Mouse (Mus musculus) embryo, embryonic 11.5 days (tissue): ENCODE data around the gene Cpsf2.

Experiments used
- DNase-seq: peaks from one replicate; pipeline ENCODE4 v3.0.0-alpha.2; 2012; ENCODE audit warnings: low read depth, low spot score

The Cpsf2 gene

GRCm38 (mm10) chr12:101980266-101980665 lies 4.5 kb downstream of the Cpsf2 start:
- DNase-seq, result no peak

DNA sequence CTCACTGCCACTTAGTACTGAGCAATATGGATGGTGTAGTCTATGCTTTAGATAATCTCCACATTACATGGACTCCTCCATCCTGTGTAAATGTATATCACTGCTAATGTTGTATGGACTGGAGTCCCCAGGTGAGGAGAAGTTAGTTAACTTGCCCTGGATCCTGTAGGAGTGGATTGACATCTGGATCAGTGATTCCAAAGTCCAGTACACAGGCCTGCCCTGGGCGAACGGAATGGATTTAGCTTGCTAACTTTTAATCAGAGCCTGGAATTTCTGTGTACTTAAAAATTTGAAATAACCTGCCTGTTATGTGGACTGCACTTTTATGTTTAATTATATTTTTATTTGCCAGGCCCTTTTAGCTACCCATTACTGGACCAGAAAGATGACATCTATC lies 5.8 kb downstream of the Cpsf2 start:
- DNase-seq, result no peak

GRCm38 (mm10) chr12:101982977-101983376 lies 7.2 kb downstream of the Cpsf2 start:
- no peak for DNase-seq

GRCm38 (mm10) chr12:101985110-101985509 lies 9.3 kb downstream of the Cpsf2 start:
- no peak for DNase-seq

DNA sequence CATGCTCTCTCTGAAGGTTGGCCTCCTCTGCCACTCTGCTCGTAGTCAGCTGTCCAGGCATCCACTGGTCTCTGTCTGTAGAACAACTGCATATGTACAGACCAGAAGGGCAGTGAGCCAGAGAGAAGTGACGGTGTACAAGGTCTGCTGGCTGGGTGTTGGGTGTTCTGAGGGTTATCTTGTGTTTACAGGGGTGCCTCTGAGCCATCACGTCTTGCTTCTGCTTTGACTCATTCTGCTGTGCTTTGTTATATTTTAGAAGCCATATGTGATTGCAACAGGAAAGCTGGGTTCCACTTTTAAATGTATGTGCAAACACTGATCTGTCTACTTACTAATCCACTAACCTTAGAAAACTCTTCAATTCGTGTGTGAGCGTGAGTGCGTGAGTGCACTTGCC lies 11.9 kb downstream of the Cpsf2 start:
- no peak for DNase-seq

DNA sequence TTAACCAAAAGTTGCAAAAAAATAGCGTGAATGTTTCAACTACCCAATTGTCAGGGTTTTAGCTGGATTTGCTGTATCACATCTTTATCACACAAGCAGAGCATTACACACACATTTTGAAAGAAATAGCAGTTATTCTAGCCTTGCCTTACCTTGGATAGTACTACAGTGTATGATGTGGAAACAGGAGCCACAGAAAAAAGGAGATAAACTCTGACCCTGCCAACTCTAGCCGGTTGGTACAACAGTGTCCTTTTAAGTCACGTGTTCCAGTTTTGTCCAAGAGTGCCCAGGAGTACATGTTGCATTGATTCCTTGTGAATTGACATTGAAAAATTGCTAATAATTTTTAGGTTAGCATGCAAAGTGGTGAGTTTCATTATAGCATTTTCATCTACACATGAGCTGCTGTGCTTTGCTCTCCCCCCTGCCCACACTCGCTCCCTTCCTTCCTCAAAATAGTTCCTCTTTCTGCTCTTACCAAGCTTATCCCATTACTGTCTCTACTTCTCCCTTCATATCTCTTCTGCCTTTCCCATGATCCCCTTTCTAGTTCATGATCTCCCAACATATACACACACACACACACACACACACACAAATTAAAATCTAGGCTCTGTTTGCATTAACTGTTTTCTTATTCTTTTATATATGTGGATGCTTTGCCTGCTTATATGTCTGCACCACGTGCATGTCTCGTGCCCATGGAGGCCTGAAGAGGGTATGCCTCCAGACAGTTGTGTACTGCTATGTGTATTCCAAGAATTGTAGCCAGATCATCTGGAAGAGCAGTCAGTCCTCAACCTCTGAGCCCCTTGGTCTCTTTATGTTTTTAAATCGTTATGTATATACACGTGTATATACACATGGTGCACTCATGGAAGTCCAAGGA lies 19.0 kb downstream of the Cpsf2 start:
- no peak for DNase-seq

GRCm38 (mm10) chr12:101998929-101999328 lies 23.1 kb downstream of the Cpsf2 start:
- DNase-seq, result no peak

DNA sequence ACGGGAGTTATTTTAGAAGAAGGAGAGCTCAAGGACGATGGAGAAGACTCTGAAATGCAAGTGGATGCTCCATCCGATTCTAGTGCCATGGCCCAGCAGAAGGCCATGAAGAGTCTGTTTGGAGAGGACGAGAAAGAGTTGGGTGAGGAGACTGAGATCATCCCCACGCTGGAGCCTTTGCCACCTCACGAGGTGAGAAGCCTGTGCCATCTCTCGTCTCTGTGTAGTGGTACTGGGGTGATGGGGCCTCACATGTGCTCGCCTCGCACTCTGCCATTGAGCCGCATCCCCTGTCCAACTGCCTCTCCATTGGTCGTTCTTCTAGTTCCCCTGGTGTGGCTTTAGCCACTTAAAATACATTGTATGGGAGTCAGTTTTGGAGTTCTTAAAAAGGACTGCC lies 25.0 kb downstream of the Cpsf2 start:
- no peak for DNase-seq

DNA sequence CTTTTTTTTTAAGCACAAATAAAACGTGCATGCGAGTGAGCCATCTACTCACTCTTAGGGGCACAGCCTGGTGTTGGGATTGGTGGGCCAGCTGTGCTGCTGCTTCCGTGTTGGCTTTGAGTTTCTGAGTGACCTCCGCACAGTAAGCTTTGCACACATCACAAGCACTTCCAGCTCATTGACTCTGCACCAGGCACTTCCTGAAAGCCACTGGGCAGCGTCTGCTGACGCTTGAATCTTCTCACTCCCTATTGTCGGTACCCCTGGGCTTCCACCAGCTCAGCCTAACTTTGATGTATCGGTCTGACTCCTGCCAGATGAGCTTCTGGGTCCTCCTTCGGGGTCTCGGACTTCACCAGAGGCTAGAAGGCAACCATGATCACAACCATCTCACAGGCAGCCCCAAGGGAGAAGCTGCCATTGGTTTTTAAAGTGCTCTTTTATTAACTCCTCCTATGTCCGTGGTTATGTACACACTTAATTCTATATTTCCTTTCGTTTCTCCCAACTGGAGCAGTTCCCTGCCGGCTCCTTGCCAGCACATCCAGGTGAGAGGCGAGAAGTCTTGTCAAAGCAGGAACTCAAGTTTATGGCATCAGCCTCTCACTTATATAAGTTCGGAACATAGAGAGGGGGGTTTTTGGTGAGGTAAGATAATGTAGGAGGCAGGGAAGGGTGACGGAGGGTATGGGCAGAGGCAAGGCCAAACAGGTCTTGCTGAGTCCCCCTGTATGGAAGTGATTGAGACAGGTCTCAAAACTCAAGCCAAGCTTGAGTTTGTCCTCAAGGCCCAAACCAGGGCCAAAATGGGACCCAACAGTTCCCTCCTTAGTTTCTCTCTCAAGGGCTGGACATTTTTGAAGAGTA lies 32.6 kb downstream of the Cpsf2 start:
- DNase-seq, result no peak

GRCm38 (mm10) chr12:102009551-102009950 lies 33.8 kb downstream of the Cpsf2 start:
- DNase-seq, result no peak

GRCm38 (mm10) chr12:102014411-102014810 lies 38.6 kb downstream of the Cpsf2 start:
- no peak for DNase-seq

GRCm38 (mm10) chr12:102015127-102015526 lies 39.3 kb downstream of the Cpsf2 start:
- no peak for DNase-seq

DNA sequence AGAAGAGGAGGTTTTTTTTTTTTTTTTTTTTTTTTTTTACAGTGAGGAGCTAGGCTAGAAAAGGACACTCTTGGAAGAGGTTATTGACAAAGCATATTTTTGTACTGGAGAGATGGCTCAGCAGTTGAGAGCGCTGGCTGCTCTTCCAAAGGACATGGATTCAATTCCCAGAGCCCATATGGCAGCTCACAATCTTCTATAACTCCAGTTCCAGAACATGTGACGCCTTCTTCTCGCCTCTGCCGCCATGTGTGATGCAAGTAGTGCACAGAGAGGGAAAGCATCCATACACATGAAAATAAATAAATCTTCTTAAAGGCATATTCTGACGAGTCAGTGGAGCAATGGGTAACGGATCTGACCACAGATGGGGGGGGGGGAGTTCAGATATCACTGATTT lies 46.1 kb downstream of the Cpsf2 start:
- no peak for DNase-seq

DNA sequence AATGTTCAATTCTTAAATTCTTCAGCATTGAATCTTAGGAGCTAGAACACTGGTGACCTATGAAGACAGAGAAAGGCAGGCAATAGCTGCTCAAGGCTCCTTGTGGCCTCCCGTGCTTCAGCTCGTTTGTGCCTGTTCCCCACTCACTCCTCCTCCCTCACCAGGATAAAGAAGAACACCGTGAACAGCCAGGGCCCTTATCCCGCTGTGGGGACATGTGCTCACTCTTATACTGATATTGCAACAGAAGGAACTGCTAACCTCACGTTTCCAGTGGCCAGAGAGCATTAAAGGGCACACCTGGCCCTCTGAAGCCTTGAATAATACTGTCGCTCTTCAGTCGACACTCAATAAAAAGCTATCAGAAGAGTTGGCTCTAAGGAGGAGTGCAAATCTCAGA lies 53.4 kb downstream of the Cpsf2 start:
- no peak for DNase-seq

DNA sequence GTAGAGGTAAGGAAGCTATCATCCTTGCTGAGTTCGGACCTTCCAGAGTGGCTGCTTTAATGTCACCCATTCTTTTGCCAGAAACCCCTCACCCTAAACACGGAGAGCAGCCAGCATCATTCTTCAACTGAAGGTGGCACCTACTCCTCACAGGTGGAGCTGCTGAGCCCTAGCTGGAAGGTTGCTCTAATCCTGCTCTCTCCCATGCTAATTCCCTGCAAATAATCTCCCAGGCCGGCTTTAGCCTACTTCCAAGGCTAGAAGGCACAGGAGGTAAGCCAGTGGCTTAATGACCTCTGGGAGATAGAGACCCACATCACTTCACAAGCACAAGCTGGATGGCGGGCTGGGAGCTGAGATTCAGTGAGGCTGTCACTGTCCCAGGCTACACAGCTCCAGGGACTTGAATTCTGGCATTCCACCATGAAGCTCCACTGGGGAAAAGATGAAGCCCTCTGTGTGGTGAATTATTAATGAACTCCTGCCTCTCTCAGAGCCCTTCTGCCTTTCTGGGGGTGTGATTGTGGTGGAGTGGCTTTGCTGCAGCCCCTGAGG lies 54.2 kb downstream of the Cpsf2 start:
- no peak for DNase-seq

DNA sequence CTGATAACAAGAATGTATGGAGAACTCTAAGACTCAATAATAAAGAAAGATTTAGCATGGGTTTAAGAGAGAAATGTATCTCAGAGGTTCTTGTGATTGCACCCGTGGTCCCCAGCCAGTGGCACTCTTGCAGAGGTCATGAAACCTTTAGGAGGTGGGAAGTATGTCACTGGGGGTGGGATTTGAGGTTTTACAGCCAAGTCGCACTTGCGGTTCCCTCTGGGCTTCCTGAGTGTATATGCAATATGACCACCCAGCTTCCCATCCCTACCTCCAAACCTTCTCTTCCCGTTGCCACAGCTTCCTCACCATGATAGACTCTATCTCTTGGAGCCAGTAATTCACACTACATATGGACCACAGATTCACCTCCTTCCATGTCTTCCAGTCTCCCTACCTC lies 59.1 kb downstream of the Cpsf2 start:
- no peak for DNase-seq

GRCm38 (mm10) chr12:102039861-102040260 lies 64.1 kb downstream of the Cpsf2 start:
- DNase-seq, result no peak

- no peak for DNase-seq
Observed at GRCm38 (mm10) chr12:102041699-102042098, 65.9 kb downstream of the Cpsf2 start.

- no peak for DNase-seq
Observed at GRCm38 (mm10) chr12:102042247-102042646, 66.5 kb downstream of the Cpsf2 start.

DNA sequence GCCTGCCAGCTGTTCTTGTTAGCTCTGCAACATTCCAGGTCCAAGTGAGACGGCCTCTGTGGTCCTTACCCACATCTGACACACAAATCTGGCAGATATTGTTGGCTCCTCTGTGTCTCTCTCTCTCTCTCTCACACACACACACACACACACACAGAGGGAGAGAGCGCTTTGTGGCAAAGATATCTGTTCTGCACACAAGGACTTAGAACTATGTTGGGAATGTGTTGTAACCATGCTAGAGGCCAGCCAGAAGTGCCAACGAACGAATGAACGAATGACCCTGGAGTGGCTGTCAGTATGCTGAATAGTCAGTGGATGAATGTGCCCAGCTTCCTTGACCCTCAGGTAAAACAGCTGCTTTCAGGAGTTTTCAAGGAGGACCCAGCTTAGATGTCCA lies 68.1 kb downstream of the Cpsf2 start:
- no peak for DNase-seq

DNA sequence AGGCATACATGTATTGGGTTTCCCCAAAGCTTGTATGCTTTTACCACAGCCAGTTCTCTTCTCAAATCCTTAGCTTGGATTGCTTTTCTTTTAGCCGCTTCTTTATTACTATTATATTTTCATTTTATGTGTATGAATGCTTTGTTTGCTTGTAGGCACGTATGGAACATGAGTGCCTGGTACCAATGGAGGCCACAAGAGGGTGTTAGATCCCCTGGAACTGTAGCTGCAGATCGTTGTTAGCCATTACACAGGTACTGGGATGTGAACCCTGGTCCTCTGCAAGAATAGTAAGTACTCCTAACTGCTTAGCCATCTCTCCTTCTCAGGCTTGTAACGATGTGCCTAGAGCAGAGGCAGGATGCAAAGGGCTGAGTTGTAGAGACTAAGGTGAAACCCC lies 78.4 kb downstream of the Cpsf2 start:
- DNase-seq, result no peak

DNA sequence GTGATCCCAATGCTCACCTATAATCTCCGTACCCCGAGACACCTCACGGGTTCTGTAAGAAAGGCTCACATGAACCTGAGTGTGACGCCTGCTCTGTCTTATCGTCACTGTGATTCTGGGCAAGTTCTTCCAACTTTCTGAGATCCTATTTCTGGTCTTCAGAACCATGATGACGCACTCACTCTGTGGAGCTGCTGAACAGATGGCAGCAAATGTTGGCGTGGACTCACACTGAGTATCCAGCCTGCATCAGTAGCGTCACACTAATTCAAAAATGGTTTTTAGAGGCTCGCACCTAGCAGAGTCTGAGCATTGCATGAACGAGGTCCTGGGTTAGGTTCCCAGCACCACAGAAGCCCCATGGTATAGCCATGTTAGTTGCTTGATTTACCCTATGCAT lies 80.0 kb downstream of the Cpsf2 start:
- DNase-seq, result no peak
